Mouse (Mus musculus) neutrophil, adult 5-6 weeks (primary cell): Measurements from ENCODE around the gene Blm. TPM values are rescaled to one million over a fixed set of nuclear protein-coding genes. Genes with fewer than 3 reads are reported as not detected.

Experiments
- ATAC-seq: fragments of 151-379, 151-347 bp; 2 replicates; pipeline ENCODE4 v1.8.0; 2017; ENCODE audit warnings: mild to moderate bottlenecking, moderate TSS enrichment; ENCODE audit not compliant: insufficient number of reproducible peaks, poor library complexity, low FRiP score, severe bottlenecking; ENCODE audit errors: extremely low read depth
- total RNA-seq: library from RNA; stranded (forward); fragments of 200-1000 nt; gene quantifications from 2 replicates; pipeline ENCODE4 v1.2.3, GENCODE M21; 2017

The Blm gene
- total RNA-seq, 1 experiment from 2014 or later = 8.4 TPM

GRCm38 (mm10) chr7:80487239-80487638 is 47.7 kb downstream of the Blm start:
- ATAC-seq = no peak

- ATAC-seq = no peak
Measured at GRCm38 (mm10) chr7:80480097-80480496, 54.8 kb downstream of the Blm start.

- 0 out of 2 replicates have a peak, but pooled peaks have one; percentile 48 for ATAC-seq
Measured at GRCm38 (mm10) chr7:80473837-80474236, 61.1 kb downstream of the Blm start.

GRCm38 (mm10) chr7:80468851-80469250 is 66.1 kb downstream of the Blm start:
- no peak for ATAC-seq

- ATAC-seq = 0 out of 2 replicates have a peak, but pooled peaks have one; percentile 41
Measured at GRCm38 (mm10) chr7:80467334-80467733, 67.6 kb downstream of the Blm start.

- ATAC-seq = no peak
Measured at GRCm38 (mm10) chr7:80464831-80465230, 70.1 kb downstream of the Blm start.

- no peak for ATAC-seq
Measured at GRCm38 (mm10) chr7:80461891-80462290, 73.0 kb downstream of the Blm start.

GRCm38 (mm10) chr7:80460892-80461291 is 74.0 kb downstream of the Blm start:
- no peak for ATAC-seq

- no peak for ATAC-seq
Measured at GRCm38 (mm10) chr7:80460199-80460598, 74.7 kb downstream of the Blm start.

- no peak for ATAC-seq
Measured at GRCm38 (mm10) chr7:80457831-80458343, 77.0 kb downstream of the Blm start.

- no peak for ATAC-seq
Measured at GRCm38 (mm10) chr7:80457241-80457640, 77.7 kb downstream of the Blm start.

- no peak for ATAC-seq
Measured at GRCm38 (mm10) chr7:80456327-80456726, 78.6 kb downstream of the Blm start.

GRCm38 (mm10) chr7:80455505-80456160 is 79.3 kb downstream of the Blm start:
- no peak; the same call in 1 of the 2 replicates for ATAC-seq

GRCm38 (mm10) chr7:80454786-80455185 is 80.1 kb downstream of the Blm start:
- ATAC-seq = no peak

- peak; percentile 40; the same call in 1 of the 2 replicates for ATAC-seq
Measured at GRCm38 (mm10) chr7:80453997-80454396, 80.9 kb downstream of the Blm start.

- no peak for ATAC-seq
Measured at GRCm38 (mm10) chr7:80453121-80453520, 81.8 kb downstream of the Blm start.

- no peak for ATAC-seq
Measured at GRCm38 (mm10) chr7:80452241-80452640, 82.7 kb downstream of the Blm start.

- ATAC-seq = no peak
Measured at GRCm38 (mm10) chr7:80451550-80452232, 83.2 kb downstream of the Blm start.

- no peak for ATAC-seq
Measured at GRCm38 (mm10) chr7:80450354-80450753, 84.6 kb downstream of the Blm start.

GRCm38 (mm10) chr7:80449620-80450091 is 85.3 kb downstream of the Blm start:
- no peak for ATAC-seq
